Mouse (Mus musculus) liver, embryonic 16.5 days (tissue): ENCODE measurements around the gene Mycbpap. TPM values are rescaled to one million over a fixed set of nuclear protein-coding genes. Genes with fewer than 3 reads are reported as not detected.
A peak's percentile ranks its signal among the peaks of the same experiment; 100 is the strongest.

Source experiments
- ATAC-seq: fragments of 200-750 bp; cut with Nextera tagmentation; 2 replicates; pipeline ENCODE4 v1.8.0; 2017; ENCODE audit warnings: low read depth, mild to moderate bottlenecking, moderate number of reproducible peaks, moderate library complexity
- H3K27ac ChIP-seq: fragments of 300-500 bp; sonication (generic); 2 replicates; pipeline ENCODE4 v1.5.1; 2014; ENCODE audit warnings: mild to moderate bottlenecking, low read length
- H3K27me3 ChIP-seq: fragments of 300-500 bp; sonication (generic); 2 replicates; pipeline ENCODE4 v1.6.1; 2014; ENCODE audit warnings: low read depth, low read length, mixed read lengths; ENCODE audit not compliant: control insufficient read depth, insufficient read depth
- H3K36me3 ChIP-seq: fragments of 300-500 bp; sonication (generic); 2 replicates; pipeline ENCODE4 v1.6.1; 2014; ENCODE audit warnings: mild to moderate bottlenecking; ENCODE audit not compliant: control insufficient read depth, insufficient read depth
- H3K4me1 ChIP-seq: fragments of 300-500 bp; sonication (generic); 2 replicates; pipeline ENCODE4 v1.6.1; 2014; ENCODE audit warnings: low read depth, low read length, mixed read lengths; ENCODE audit not compliant: control insufficient read depth
- H3K4me2 ChIP-seq: fragments of 300-500 bp; sonication (generic); 2 replicates; pipeline ENCODE4 v1.6.1; 2014; ENCODE audit warnings: low read depth, low read length, mixed read lengths
- H3K4me3 ChIP-seq: fragments of 300-500 bp; sonication (generic); 2 replicates; pipeline ENCODE4 v1.5.1; 2014; ENCODE audit warnings: low read depth, mild to moderate bottlenecking, low read length
- H3K9ac ChIP-seq: fragments of 300-500 bp; sonication (generic); 2 replicates; pipeline ENCODE4 v1.6.1; 2014; ENCODE audit warnings: low read depth, low read length
- H3K9me3 ChIP-seq: fragments of 300-500 bp; sonication (generic); replicated peaks from 2 replicates; pipeline ENCODE4 v1.6.1; 2016; ENCODE audit warnings: low read length; ENCODE audit not compliant: control insufficient read depth
- WGBS: fragments of 180-500 bp; shearing (Covaris S2); extraction: QIAGEN DNeasy Blood & Tissue Kit; methylation state at CpG from one replicate; pipeline ENCODE4 v1.1.7; 2014; ENCODE audit not compliant: insufficient replicate concordance; 5-methylcytosine and 5-hydroxymethylcytosine counted together
- polyA plus RNA-seq: library from polyadenylated mRNA; unstranded; fragments of >200 nt; fragmentation: Nextera tagmentation; extraction: Ambion mirVana; gene quantifications from 2 replicates; pipeline ENCODE4 v1.2.1, GENCODE M21; 2015

The Mycbpap gene
- polyA plus RNA-seq, 1 experiment from 2014 or later = not detected

DNA sequence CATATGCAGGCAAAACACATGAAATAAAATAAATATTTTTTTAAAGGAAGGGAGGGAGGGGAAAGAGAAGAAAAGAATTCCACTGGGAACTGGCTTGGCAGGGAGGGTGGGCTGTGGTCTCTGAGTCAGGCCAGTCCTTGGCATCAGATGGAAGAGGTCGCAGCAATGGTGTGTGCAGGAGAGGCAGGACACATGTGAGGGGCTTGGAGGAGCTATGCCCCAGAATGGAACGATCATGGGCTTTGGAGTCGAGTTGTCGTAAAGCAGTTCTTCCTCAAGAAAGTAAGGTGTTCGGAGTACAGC, 28.9 kb upstream of the Mycbpap start:
- no peaks in the 10 kb centered on the region for H3K27me3 ChIP-seq
- no peak overlapping the region for H3K4me3 ChIP-seq
- no peak for ATAC-seq
- no peaks in the 10 kb centered on the region for H3K36me3 ChIP-seq
- H3K4me1 ChIP-seq = peaks cover 4% of the 10 kb centered on the region
- H3K27ac ChIP-seq = no peak overlapping the region
- WGBS = 51% methylated on average over 5 of the region's 5 CpGs
- no peak overlapping the region for H3K9ac ChIP-seq
- no peak overlapping the region for H3K4me2 ChIP-seq
- no peaks in the 10 kb centered on the region for H3K9me3 ChIP-seq

- H3K4me1 ChIP-seq = peaks cover 4% of the 10 kb centered on the region
- H3K36me3 ChIP-seq = no peaks in the 10 kb centered on the region
- no peak overlapping the region for H3K9ac ChIP-seq
- H3K27me3 ChIP-seq = no peaks in the 10 kb centered on the region
- no peak overlapping the region for H3K4me3 ChIP-seq
- no peak for ATAC-seq
- no peaks in the 10 kb centered on the region for H3K9me3 ChIP-seq
- no peak overlapping the region for H3K27ac ChIP-seq
- 31% methylated on average over 10 of the region's 10 CpGs for WGBS
- peak overlapping the region; percentile 78; the same call in 1 of the 2 replicates for H3K4me2 ChIP-seq
Measured at GRCm38 (mm10) chr11:94549691-94550441, 28.3 kb upstream of the Mycbpap start.

DNA sequence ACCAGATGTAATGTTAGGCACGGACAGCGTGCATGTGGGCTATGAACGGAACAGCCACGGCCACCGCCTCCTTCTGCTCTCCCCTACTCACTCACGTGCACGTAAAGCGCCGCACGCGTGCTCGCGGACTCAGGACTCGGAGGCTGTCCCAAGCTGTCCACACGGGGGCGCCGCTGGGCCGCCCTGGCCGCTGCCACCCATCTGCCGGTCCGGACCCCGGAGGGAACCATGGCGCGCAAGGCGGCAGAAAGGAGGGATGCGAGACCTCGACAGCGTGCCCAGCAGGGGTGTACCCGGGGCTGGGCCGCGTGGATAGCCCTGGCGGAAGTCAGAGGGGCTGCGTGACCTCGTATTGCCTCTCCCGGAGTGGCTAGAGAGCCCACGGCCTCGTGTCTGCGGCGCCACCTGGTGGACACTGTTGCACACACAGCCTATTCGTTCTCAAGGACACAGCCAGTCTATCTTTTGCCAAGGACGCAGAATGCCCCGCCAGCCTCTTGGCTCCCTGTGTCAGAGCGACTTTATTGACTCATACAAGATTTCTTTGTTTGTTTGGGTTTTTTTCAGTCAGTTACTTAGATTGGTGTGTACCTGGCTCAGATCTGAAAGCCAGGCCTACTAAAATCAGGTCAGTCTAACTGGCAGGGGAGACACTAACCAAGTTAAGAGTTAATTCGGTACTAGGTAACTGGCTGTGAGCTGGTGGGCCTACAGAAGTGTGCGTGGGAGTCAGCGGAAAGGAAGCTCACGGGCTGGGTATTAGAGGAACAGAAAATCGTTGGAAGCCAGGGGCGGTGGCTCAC, 27.5 kb upstream of the Mycbpap start, which contains the start of gene Rsad1:
Gene Rsad1 (minus strand): TSS at position 368 of the 803 bp plus-strand sequence.
- Histone ChIP-seq H3K9me3 (no peaks in the 10 kb centered on the region), H3K9ac (peak within 1 kb of the TSS; percentile 71), H3K27me3 (no peaks in the 10 kb centered on the region), H3K4me3 (peak within 1 kb of the TSS; percentile 73), H3K36me3 (no peaks in the 10 kb centered on the region), H3K4me2 (peak within 1 kb of the TSS; percentile 78), H3K4me1 (peaks cover 4% of the 10 kb centered on the region), H3K27ac (0 out of 2 replicates have a peak within 1 kb of the TSS, but pooled peaks have one; percentile 26)
- WGBS = 2% methylated on average over 49 of the region's 49 CpGs
- peak; percentile 82 for ATAC-seq

- no peaks in the 10 kb centered on the region for H3K27me3 ChIP-seq
- H3K9me3 ChIP-seq = no peaks in the 10 kb centered on the region
- H3K9ac ChIP-seq = peak overlapping the region; percentile 71
- no peaks in the 10 kb centered on the region for H3K36me3 ChIP-seq
- WGBS = 8% methylated on average over 24 of the region's 24 CpGs
- H3K27ac ChIP-seq = no peak overlapping the region
- H3K4me3 ChIP-seq = peak overlapping the region; percentile 73
- H3K4me1 ChIP-seq = peaks cover 4% of the 10 kb centered on the region
- peak overlapping the region; percentile 78 for H3K4me2 ChIP-seq
- ATAC-seq = no peak; the same call in 1 of the 2 replicates
Measured at GRCm38 (mm10) chr11:94548041-94548784, 26.7 kb upstream of the Mycbpap start.

DNA sequence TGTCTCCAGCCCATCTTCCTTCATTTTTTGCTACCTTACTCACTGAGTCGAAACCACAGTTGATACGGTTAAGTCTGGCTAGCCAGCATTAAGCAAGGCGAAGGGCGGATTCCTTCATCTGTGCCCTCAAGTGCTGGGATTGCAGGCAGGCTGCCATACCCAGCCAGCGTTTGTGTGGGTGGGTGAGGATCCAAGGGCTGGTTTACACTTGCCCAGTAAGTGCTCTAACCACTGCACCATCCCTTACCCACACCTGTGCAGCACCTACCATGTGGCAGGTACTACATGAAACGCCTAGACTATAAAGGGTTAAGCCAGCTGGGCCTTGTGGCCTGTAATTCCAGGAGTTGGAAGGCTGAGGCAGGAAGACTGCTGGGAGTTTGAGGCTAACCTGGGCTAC, 25.7 kb upstream of the Mycbpap start:
- Histone ChIP-seq H3K4me3 (no peak overlapping the region), H3K36me3 (no peaks in the 10 kb centered on the region), H3K4me1 (peaks cover 4% of the 10 kb centered on the region), H3K9me3 (no peaks in the 10 kb centered on the region), H3K27ac (no peak overlapping the region), H3K9ac (no peak overlapping the region), H3K4me2 (no peak overlapping the region), H3K27me3 (no peaks in the 10 kb centered on the region)
- 82% methylated on average over 6 of the region's 6 CpGs for WGBS
- no peak for ATAC-seq

- Histone ChIP-seq H3K4me2 (no peak overlapping the region), H3K27me3 (no peaks in the 10 kb centered on the region), H3K4me1 (peaks cover 4% of the 10 kb centered on the region), H3K36me3 (no peaks in the 10 kb centered on the region), H3K9ac (no peak overlapping the region), H3K9me3 (no peaks in the 10 kb centered on the region), H3K4me3 (no peak overlapping the region), H3K27ac (no peak overlapping the region)
- WGBS = 76% methylated on average over 5 of the region's 5 CpGs
- no peak for ATAC-seq
Measured at GRCm38 (mm10) chr11:94546381-94546780, 24.8 kb upstream of the Mycbpap start.

DNA sequence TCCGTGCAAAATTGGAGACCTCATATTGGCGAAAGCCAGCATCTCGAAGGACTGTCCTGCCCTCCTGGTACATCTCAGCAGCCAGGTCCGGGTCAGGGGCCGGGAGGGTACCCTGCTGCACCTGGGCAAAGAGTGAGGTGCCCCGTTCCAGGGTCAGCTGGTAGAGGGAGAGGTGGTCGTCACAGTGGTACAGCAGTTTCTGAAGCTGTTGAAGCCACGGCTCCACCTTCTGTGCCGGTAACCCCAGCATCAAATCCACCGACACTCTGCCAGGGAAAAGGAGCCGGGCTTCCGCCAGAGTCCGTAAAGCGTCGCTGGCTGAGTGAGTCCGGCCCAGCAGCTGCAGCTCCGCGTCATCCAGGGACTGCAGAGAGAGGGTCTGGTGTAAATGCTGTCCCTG, 22.9 kb upstream of the Mycbpap start:
- Histone ChIP-seq H3K4me3 (no peak overlapping the region), H3K4me1 (peaks cover 2% of the 10 kb centered on the region), H3K9ac (no peak overlapping the region), H3K4me2 (no peak overlapping the region), H3K27me3 (no peaks in the 10 kb centered on the region), H3K9me3 (no peaks in the 10 kb centered on the region), H3K36me3 (no peaks in the 10 kb centered on the region), H3K27ac (no peak overlapping the region)
- WGBS = 72% methylated on average over 18 of the region's 18 CpGs
- ATAC-seq = no peak

DNA sequence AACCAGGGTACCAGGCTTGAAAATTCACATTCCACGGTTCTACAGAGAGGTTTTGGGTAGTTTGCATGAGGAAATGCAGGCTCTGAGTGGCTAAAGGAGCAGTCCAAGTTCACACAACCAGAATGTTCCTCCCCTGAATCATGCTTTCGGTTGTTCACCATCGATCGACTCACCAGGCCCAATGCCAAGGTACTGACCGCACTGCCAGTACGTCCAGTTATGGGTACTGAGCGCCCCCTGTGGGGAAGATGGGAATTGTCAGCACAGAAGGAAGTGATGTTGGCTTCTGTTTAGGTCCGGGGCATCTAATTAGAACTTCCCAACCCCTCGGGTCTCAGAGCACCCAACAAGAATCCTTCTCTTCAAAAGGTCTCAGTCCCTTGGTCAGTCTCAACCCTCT, 22.4 kb upstream of the Mycbpap start:
- H3K36me3 ChIP-seq = no peaks in the 10 kb centered on the region
- no peak for ATAC-seq
- no peak overlapping the region for H3K4me3 ChIP-seq
- no peaks in the 10 kb centered on the region; the same call in 1 of the 2 replicates for H3K4me1 ChIP-seq
- no peak overlapping the region for H3K4me2 ChIP-seq
- H3K27me3 ChIP-seq = no peaks in the 10 kb centered on the region
- H3K9me3 ChIP-seq = no peaks in the 10 kb centered on the region
- 41% methylated on average over 9 of the region's 9 CpGs for WGBS
- no peak overlapping the region for H3K9ac ChIP-seq
- no peak overlapping the region for H3K27ac ChIP-seq
